Mouse (Mus musculus): ENCODE measurements around the gene Abcf1. TPM values are rescaled to one million over a fixed set of nuclear protein-coding genes. Genes with fewer than 3 reads are reported as not detected.

Gene Abcf1
- polyA plus RNA-seq, 1 experiment, result 95.8 TPM

DNA sequence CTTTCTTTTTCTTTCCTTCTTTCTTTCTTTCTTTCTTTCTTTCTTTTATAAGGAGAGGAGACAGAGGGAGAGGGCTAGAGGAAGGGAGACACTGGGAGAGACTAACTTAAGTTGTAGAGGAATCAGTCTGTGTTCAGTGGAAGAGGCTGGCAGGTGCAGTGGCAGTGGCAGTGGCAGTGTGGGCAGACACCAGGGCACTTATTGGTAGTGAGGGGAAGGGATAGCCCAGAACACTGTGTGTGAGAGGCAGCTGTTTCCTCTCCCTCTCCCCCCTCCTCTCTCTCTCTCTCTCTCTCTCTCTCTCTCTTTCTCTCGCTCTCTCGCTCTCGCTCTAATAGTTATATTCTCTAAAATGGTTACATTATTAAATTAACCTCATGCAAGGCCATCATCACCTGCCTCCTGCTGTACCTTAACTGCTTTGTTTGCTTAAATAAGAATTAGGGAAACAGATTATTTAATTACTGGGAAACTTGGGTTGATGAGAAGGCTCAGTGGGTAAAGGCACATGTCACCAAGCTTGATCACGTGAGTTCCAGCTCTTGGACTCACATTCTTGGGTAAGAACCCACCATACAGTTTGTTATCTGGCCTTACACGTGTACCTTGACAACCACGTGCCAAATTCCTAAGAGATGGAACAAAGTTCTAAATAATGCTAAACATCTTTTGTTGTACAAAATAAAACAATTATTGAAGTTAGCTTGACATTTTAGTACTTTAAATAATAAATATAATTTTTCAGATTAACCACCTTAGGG lies 29.2 kb upstream of the Abcf1 start:
- Histone ChIP-seq H3K4me1 (ENCODE audit: control insufficient read depth, insufficient read depth, low read length) (peaks cover 5% of the 10 kb centered on the region), H3K4me3 (ENCODE audit: insufficient read depth, low read length) (no peak overlapping the region), H3K27ac (ENCODE audit: insufficient read depth, low read length) (no peak overlapping the region)
- TF ChIP-seq CTCF (IDR thresholded peaks at IDR 0.05; ENCODE audit: borderline replicate concordance, insufficient read depth, low read length), result no peak
- no peak for TF ChIP-seq POLR2A (IDR thresholded peaks at IDR 0.05; ENCODE audit: low read depth, low read length)

DNA sequence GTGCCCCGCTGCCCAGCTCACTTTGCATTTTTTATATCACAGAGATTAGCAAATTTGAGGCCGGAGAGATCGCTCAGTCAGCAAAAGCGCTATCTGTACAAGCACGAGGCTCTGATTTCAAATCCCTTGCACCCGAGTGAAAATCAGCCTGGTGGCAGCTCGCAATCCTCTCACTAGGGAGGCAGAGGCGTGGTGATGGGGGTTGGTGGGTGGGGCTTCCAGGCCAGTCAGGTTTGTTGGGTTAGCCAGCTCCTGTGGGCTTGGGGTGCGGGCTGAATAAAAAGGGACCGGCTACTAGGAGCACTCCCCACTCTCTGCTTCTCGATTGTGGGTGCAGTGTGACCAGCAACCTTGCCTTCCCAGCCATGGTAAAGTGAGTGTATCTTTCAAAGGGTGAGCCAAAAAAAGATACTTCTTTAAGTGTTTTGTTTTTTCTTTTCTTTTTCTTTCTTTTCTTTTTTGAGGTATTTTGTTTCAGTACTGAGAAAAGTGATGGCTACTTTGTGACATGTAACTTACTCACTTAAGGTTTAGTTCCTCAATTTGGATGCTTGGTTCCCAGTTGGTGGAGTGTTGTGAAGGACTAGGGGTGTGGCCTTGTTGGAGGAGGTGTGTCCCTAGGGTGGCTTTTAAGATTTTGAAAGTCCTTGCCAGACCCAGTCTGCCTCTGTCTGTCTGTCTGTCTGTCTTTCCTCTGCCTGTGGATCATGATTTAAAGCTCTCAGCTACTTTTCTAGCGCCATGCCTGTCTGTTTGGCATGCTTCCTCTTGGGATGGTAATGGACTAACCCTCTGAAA lies 28.4 kb upstream of the Abcf1 start:
- no peak overlapping the region for H3K4me3 ChIP-seq (ENCODE audit: insufficient read depth, low read length)
- H3K27ac ChIP-seq (ENCODE audit: insufficient read depth, low read length), result no peak overlapping the region
- H3K4me1 ChIP-seq (ENCODE audit: control insufficient read depth, insufficient read depth, low read length), result peaks cover 5% of the 10 kb centered on the region
- no peak for TF ChIP-seq CTCF (IDR thresholded peaks at IDR 0.05; ENCODE audit: borderline replicate concordance, insufficient read depth, low read length)
- TF ChIP-seq POLR2A (IDR thresholded peaks at IDR 0.05; ENCODE audit: low read depth, low read length), result no peak

DNA sequence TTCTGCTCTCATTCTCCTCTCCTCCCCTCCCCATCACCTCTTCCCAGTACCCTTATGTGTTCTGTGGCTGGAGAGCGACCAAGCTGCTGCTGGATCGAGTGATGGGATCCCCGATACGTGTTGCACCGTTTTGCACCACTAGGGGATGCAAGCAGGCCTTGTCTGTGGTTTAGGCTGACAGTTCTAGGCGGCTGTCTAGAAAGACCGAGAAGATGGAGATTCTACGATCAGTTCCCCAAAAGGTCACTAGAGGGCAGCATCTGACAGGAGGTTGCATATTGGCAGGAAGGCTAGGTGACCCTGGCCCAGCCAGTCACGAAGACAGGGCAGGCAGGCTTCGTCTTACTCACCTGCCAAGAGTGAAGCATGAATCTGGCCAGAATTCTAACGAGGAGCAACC lies 27.4 kb upstream of the Abcf1 start:
- TF ChIP-seq CTCF (IDR thresholded peaks at IDR 0.05; ENCODE audit: borderline replicate concordance, insufficient read depth, low read length), result peak; percentile 91
- TF ChIP-seq POLR2A (IDR thresholded peaks at IDR 0.05; ENCODE audit: low read depth, low read length), result no peak
- Histone ChIP-seq H3K27ac (ENCODE audit: insufficient read depth, low read length) (no peak overlapping the region), H3K4me1 (ENCODE audit: control insufficient read depth, insufficient read depth, low read length) (peaks cover 2% of the 10 kb centered on the region)

GRCm38 (mm10) chr17:35994879-35995240 lies 25.3 kb upstream of the Abcf1 start:
- H3K4me1 ChIP-seq (ENCODE audit: control insufficient read depth, insufficient read depth, low read length), result 0 out of 2 replicates have a peak, but pooled peaks cover 2% of the 10 kb centered on the region
- TF ChIP-seq POLR2A (IDR thresholded peaks at IDR 0.05; ENCODE audit: low read depth, low read length) (no peak), CTCF (IDR thresholded peaks at IDR 0.05; ENCODE audit: borderline replicate concordance, insufficient read depth, low read length) (no peak)
- H3K27ac ChIP-seq (ENCODE audit: insufficient read depth, low read length), result no peak overlapping the region
- peak overlapping the region; percentile 76 for H3K4me3 ChIP-seq (ENCODE audit: insufficient read depth, low read length)

More for the DNA sequence above, 27.4 kb upstream of the Abcf1 start:
- H3K4me3 ChIP-seq (ENCODE audit: insufficient read depth, low read length), result no peak overlapping the region

GRCm38 (mm10) chr17:35994175-35994878 lies 24.8 kb upstream of the Abcf1 start:
- TF ChIP-seq CTCF (IDR thresholded peaks at IDR 0.05; ENCODE audit: borderline replicate concordance, insufficient read depth, low read length) (no peak), POLR2A (IDR thresholded peaks at IDR 0.05; ENCODE audit: low read depth, low read length) (peak; percentile 94)
- 0 out of 2 replicates have a peak, but pooled peaks cover 2% of the 10 kb centered on the region for H3K4me1 ChIP-seq (ENCODE audit: control insufficient read depth, insufficient read depth, low read length)
- no peak overlapping the region for H3K27ac ChIP-seq (ENCODE audit: insufficient read depth, low read length)
- H3K4me3 ChIP-seq (ENCODE audit: insufficient read depth, low read length), result peak overlapping the region; percentile 76

DNA sequence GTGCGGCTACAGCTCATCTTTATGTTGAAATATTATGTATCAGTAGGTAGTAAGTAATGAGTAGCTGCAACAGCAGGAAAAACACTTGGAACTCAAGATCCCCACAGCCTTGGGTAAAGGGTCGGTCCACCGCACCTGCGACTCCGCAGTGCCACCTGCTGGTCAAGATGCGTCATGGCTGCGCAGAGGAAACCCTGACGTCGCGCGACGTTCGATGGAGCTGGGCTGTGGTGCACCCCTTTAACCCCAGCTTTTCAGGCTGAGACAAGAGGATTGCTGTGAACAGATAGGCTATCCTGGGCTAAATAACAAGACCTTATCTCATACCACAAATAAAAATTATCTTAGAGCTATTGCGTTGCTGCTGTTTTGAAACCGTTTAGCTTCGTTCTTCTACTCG lies 24.1 kb upstream of the Abcf1 start:
- Histone ChIP-seq H3K4me1 (ENCODE audit: control insufficient read depth, insufficient read depth, low read length) (0 out of 2 replicates have a peak, but pooled peaks cover 2% of the 10 kb centered on the region), H3K27ac (ENCODE audit: insufficient read depth, low read length) (no peak overlapping the region), H3K4me3 (ENCODE audit: insufficient read depth, low read length) (no peak overlapping the region)
- no peak for TF ChIP-seq POLR2A (IDR thresholded peaks at IDR 0.05; ENCODE audit: low read depth, low read length)
- TF ChIP-seq CTCF (IDR thresholded peaks at IDR 0.05; ENCODE audit: borderline replicate concordance, insufficient read depth, low read length), result peak; percentile 100

DNA sequence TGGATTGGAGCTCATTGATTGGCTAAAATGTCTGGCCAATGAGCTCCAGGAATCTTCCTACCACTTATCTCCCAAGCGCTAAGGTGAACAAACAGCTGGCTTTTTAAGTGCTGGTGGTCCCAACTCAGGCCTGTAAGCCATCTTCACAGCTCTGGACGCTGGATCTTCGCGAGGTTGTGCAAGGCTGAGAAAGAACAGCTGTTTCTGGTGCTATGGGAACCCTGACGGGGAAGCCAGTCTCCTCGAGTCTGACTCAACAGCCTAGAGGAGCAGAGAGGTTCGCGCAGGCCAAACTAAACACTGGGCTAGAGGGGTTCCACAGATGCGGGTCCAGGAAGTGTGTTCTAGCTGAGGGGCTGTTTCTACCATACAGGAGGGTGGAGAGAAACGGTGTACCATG lies 22.2 kb upstream of the Abcf1 start:
- Histone ChIP-seq H3K4me3 (ENCODE audit: insufficient read depth, low read length) (no peak overlapping the region), H3K27ac (ENCODE audit: insufficient read depth, low read length) (no peak overlapping the region), H3K4me1 (ENCODE audit: control insufficient read depth, insufficient read depth, low read length) (0 out of 2 replicates have a peak, but pooled peaks cover 2% of the 10 kb centered on the region)
- no peak for TF ChIP-seq CTCF (IDR thresholded peaks at IDR 0.05; ENCODE audit: borderline replicate concordance, insufficient read depth, low read length)
- no peak for TF ChIP-seq POLR2A (IDR thresholded peaks at IDR 0.05; ENCODE audit: low read depth, low read length)

- no peak overlapping the region; the same call in 1 of the 2 replicates for H3K4me3 ChIP-seq (ENCODE audit: insufficient read depth, low read length)
- H3K4me1 ChIP-seq (ENCODE audit: control insufficient read depth, insufficient read depth, low read length), result peaks cover 9% of the 10 kb centered on the region; the same call in 1 of the 2 replicates
- no peak overlapping the region for H3K27ac ChIP-seq (ENCODE audit: insufficient read depth, low read length)
- TF ChIP-seq CTCF (IDR thresholded peaks at IDR 0.05; ENCODE audit: borderline replicate concordance, insufficient read depth, low read length), result no peak
- no peak for TF ChIP-seq POLR2A (IDR thresholded peaks at IDR 0.05; ENCODE audit: low read depth, low read length)
These were observed 12.2 kb upstream of the Abcf1 start for GRCm38 (mm10) chr17:35981776-35982175.

- peak overlapping the region; percentile 95 for H3K27ac ChIP-seq (ENCODE audit: insufficient read depth, low read length)
- H3K4me1 ChIP-seq (ENCODE audit: control insufficient read depth, insufficient read depth, low read length), result peaks cover 9% of the 10 kb centered on the region; the same call in 1 of the 2 replicates
- TF ChIP-seq POLR2A (IDR thresholded peaks at IDR 0.05; ENCODE audit: low read depth, low read length) (0 out of 2 replicates have a peak, but pooled peaks have one; percentile 33), CTCF (IDR thresholded peaks at IDR 0.05; ENCODE audit: borderline replicate concordance, insufficient read depth, low read length) (no peak)
These were observed 10.8 kb upstream of the Abcf1 start for GRCm38 (mm10) chr17:35980363-35980754.

More at GRCm38 (mm10) chr17:35980363-35980754, 10.8 kb upstream of the Abcf1 start:
- peak overlapping the region; percentile 86 for H3K4me3 ChIP-seq (ENCODE audit: insufficient read depth, low read length)
